ENCODE assay signal across 9 mouse cellular contexts in genomic region chr8:91154564-91154963, GRCm38 (mm10). TPM values are rescaled to one million over a fixed set of nuclear protein-coding genes. Genes with fewer than 3 reads are reported as not detected.
A peak's percentile ranks its signal among the peaks of the same experiment; 100 is the strongest.
DNase-seq lines count a peak whose midpoint lies in the region; ATAC-seq and TF ChIP-seq lines count a peak whose summit lies in the region.
"Had no signal": no experiment of that assay in that cellular context is flagged by ENCODE, and none has a peak within 500 bp of the region (broad histone marks: within the 10 kb centered on the region; RNA-seq: fewer than 3 reads in every experiment).

No protein-coding gene starts in this region.

- peak; percentile 52 for ATAC-seq in common myeloid progenitor, adult 5-6 weeks (replicated peaks; ENCODE audit: low read depth, poor library complexity, severe bottlenecking)

- intact Hi-C loops in heart, adult 2 months (cut with DNase I) = no loop called here

- H3K4me1 ChIP-seq in heart, adult 2 months (ENCODE audit: control insufficient read depth, insufficient read depth, low read length) = no peaks in the 10 kb centered on the region
- H3K4me1 ChIP-seq in midbrain, embryonic 10.5 days = peaks cover 4% of the 10 kb centered on the region

- H3K79me2 ChIP-seq in heart, adult 2 months (replicated peaks; ENCODE audit: control insufficient read depth, insufficient read depth, low read length) = no peaks in the 10 kb centered on the region

- peaks cover 9% of the 10 kb centered on the region; the same call in 1 of the 2 replicates for H3K9me3 ChIP-seq in midbrain, embryonic 10.5 days (replicated peaks)

- H3K27ac ChIP-seq in heart, adult 2 months = no peak overlapping the region
- no peak overlapping the region for H3K27ac ChIP-seq in midbrain, embryonic 10.5 days (replicated peaks)

- no peak for DNase-seq in heart, adult 2 months
- no peak for DNase-seq in heart, adult 9 months (ENCODE audit: low spot score in 2 of 2)
- peak; percentile 15 for DNase-seq in CD4-positive helper T cell, adult 2 months (ENCODE audit: low read depth, low spot score)
- peak; percentile 56 to 58 for DNase-seq in lung, postnatal 4 days
- no peak for DNase-seq in midbrain, embryonic 10.5 days (ENCODE audit: low spot score)
- DNase-seq in gastrocnemius, postnatal 10 days = no peak
- no peak for DNase-seq in Muller cell, postnatal 12 days (ENCODE audit: inconsistent ontology term)

- H3K27me3 ChIP-seq in heart, adult 2 months (ENCODE audit: control insufficient read depth, insufficient read depth, low read length) = no peaks in the 10 kb centered on the region
- no peaks in the 10 kb centered on the region for H3K27me3 ChIP-seq in midbrain, embryonic 10.5 days (ENCODE audit: low read depth, poor library complexity, severe bottlenecking)

- 51% methylated on average over 6 of the region's 6 CpGs for WGBS in heart, adult 2 months
- WGBS in midbrain, embryonic 10.5 days = 35% methylated on average over 6 of the region's 6 CpGs

- no peak overlapping the region for H3K4me3 ChIP-seq in heart, adult 2 months
- H3K4me3 ChIP-seq in midbrain, embryonic 10.5 days = no peak overlapping the region
- H3K4me3 ChIP-seq: erythroblast, embryonic 14.5 days had no signal

- TF ChIP-seq EP300 in heart, adult 2 months (IDR thresholded peaks at IDR 0.05; ENCODE audit: insufficient read depth, low read depth, low read length) = no peak

- TF ChIP-seq CTCF in heart, adult 2 months (IDR thresholded peaks at IDR 0.05) = peak; percentile 34

- H3K9ac ChIP-seq in heart, adult 2 months (ENCODE audit: low read depth, low read length) = no peak overlapping the region

- no peak for TF ChIP-seq POLR2A in heart, adult 2 months (IDR thresholded peaks at IDR 0.05; ENCODE audit: insufficient read depth, low read depth, low read length)

- no peaks in the 10 kb centered on the region for H3K36me3 ChIP-seq in heart, adult 2 months (ENCODE audit: control insufficient read depth, insufficient read depth, low read length)
- no peaks in the 10 kb centered on the region for H3K36me3 ChIP-seq in midbrain, embryonic 10.5 days

RNA-seq across cellular contexts. Expression of gene Aktip, which starts 45.2 kb away (rescaled TPM):
- total RNA-seq in heart, adult 2 months (2021) = 10 to 100 TPM; 59.7 to 63.1 TPM
- polyA plus RNA-seq in heart, adult 2 months (2012; rRNA removed) = 39.9 and 73.8 TPM in 2 replicates
- total RNA-seq in common myeloid progenitor, adult 5-6 weeks (2017) = 11.4 and 14.8 TPM in 2 replicates
- polyA plus RNA-seq in midbrain, embryonic 10.5 days (2016; fragmentation: Nextera tagmentation; extraction: Ambion mirVana) = 79.2 and 92.9 TPM in 2 replicates
- 10 to 100 TPM; 34.6 to 38.2 TPM for total RNA-seq in gastrocnemius, postnatal 10 days (2021)
- polyA plus RNA-seq: erythroblast, embryonic 14.5 days had no signal

Comparison
In these comparisons a context has a peak if more than half of its experiments do, and no peak if none do; other contexts are left out.
1. DNase-seq: peak in CD4-positive helper T cell, adult 2 months (single experiment) and lung, postnatal 4 days (2 of 2); none in heart, adult 2 months (0 of 2), heart, adult 9 months (0 of 2), midbrain, embryonic 10.5 days (single experiment), gastrocnemius, postnatal 10 days (single experiment) and Muller cell, postnatal 12 days (single experiment).